Mouse (Mus musculus): ENCODE data around the gene Cop1. TPM values are rescaled to one million over a fixed set of nuclear protein-coding genes. Genes with fewer than 3 reads are reported as not detected.

Cop1 gene
- polyA plus RNA-seq, 1 experiment from 2014 or later = 32.7 TPM

DNA sequence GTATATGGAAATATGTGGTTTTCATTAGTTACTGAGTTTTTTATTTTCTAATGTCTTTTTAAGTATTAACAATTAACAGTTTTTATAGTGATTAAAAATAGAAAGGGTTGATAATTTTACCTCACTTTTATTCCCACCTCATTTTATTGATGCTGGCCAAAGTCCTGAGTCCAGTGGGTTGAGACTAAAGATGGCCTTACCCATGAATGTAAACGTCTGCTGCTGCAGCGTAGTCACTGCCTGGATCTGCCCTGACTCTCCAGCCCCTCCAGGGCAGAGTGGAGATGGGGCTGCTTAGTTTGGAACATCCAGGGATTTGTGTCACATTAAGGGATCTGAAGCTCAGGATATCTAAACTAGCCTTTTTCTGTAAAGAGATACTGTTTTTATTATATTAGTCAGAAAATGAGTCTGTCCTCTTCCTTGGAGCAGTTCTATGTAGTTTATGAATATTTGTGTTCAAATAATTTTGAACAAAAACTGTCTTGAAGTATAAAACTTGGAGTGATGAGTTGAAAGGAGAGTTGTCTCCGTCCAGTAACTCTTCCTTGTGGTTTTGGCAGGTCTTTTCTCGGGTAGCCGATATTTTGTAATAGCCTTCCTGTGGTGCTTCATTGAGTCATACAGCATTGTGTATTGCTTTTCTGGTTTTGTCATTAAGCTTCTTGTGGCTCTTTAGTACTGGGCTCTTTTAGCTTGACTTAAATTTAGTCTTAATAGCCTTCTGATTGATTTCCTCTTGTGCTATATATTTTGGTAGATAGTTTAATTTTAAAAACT, 23.0 kb downstream of the Cop1 start:
- peaks cover 35% of the 10 kb centered on the region for H3K36me3 ChIP-seq (ENCODE audit: control insufficient read depth, insufficient read depth, low read length)
- no peaks in the 10 kb centered on the region for H3K27me3 ChIP-seq (replicated peaks; ENCODE audit: control insufficient read depth, insufficient read depth, low read length)
- H3K9me3 ChIP-seq (ENCODE audit: control insufficient read depth, low read length) = no peaks in the 10 kb centered on the region
- H3K4me2 ChIP-seq (ENCODE audit: low read length) = no peak overlapping the region
- no peak overlapping the region for H3K27ac ChIP-seq (ENCODE audit: low read depth)
- H3K4me3 ChIP-seq (ENCODE audit: low read depth, low read length) = no peak overlapping the region
- no peak overlapping the region for H3K9ac ChIP-seq (ENCODE audit: low read length)
- no peak for ATAC-seq (replicated peaks; ENCODE audit: low FRiP score, low TSS enrichment, low read depth)
- no peaks in the 10 kb centered on the region for H3K4me1 ChIP-seq (replicated peaks; ENCODE audit: control insufficient read depth, insufficient read depth, low read length)
- 84% methylated on average over 5 of the region's 5 CpGs for WGBS
- no peak for DNase-seq (ENCODE audit: low spot score)

DNA sequence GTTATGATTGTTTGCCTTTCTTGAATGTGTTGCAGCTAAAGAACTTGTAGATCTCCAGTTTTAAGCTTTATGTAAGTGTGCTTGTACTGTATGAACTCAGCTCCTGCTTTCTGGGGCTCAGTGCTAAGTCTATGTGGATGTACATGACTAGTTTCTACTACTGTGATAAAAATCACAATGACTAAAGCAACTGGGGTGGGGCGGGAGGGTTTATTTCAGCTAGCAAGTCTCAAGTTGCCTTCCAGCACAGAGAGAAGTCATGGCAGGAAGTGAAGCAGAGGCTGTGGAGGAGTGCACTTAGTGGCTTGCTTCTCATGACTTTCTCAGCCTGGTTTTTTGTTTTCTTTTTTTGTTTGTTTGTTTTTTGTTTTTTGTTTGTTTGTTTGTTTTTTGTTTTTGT, 24.4 kb downstream of the Cop1 start:
- WGBS = 82% methylated on average over 1 of the region's 1 CpGs

DNA sequence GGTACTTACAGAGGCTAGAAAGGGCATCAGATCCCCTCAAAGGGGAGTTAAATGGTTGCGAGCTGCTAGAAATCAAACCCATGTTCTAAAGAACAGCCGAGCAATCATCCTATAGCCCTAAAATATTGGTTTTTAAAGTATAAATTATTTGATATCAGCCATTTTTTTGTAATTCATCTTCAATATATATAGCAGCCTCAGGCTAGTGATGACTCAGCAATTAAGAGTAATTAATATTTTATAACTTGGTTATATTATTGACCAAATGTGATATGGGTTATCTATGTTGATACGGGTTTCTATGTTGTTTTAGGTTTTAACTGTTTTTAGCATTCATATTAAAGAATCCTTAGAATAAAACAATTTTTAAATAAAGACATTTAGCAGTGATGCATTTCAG, 31.7 kb downstream of the Cop1 start:
- Histone ChIP-seq H3K27me3 (replicated peaks; ENCODE audit: control insufficient read depth, insufficient read depth, low read length) (no peaks in the 10 kb centered on the region), H3K9me3 (ENCODE audit: control insufficient read depth, low read length) (no peaks in the 10 kb centered on the region), H3K4me3 (ENCODE audit: low read depth, low read length) (no peak overlapping the region), H3K4me2 (ENCODE audit: low read length) (no peak overlapping the region), H3K9ac (ENCODE audit: low read length) (no peak overlapping the region), H3K36me3 (ENCODE audit: control insufficient read depth, insufficient read depth, low read length) (peaks cover 26% of the 10 kb centered on the region), H3K27ac (ENCODE audit: low read depth) (no peak overlapping the region), H3K4me1 (replicated peaks; ENCODE audit: control insufficient read depth, insufficient read depth, low read length) (no peaks in the 10 kb centered on the region)
- DNase-seq (ENCODE audit: low spot score) (no peak), ATAC-seq (replicated peaks; ENCODE audit: low FRiP score, low TSS enrichment, low read depth) (no peak)
- WGBS = 90% methylated on average over 3 of the region's 3 CpGs

More for the DNA sequence above, 24.4 kb downstream of the Cop1 start:
- no peak overlapping the region for H3K4me2 ChIP-seq (ENCODE audit: low read length)
- DNase-seq (ENCODE audit: low spot score) = no peak
- H3K9ac ChIP-seq (ENCODE audit: low read length) = no peak overlapping the region
- no peak overlapping the region for H3K4me3 ChIP-seq (ENCODE audit: low read depth, low read length)
- no peak for ATAC-seq (replicated peaks; ENCODE audit: low FRiP score, low TSS enrichment, low read depth)
- no peaks in the 10 kb centered on the region for H3K9me3 ChIP-seq (ENCODE audit: control insufficient read depth, low read length)
- H3K27me3 ChIP-seq (replicated peaks; ENCODE audit: control insufficient read depth, insufficient read depth, low read length) = no peaks in the 10 kb centered on the region
- H3K36me3 ChIP-seq (ENCODE audit: control insufficient read depth, insufficient read depth, low read length) = peaks cover 40% of the 10 kb centered on the region
- no peaks in the 10 kb centered on the region for H3K4me1 ChIP-seq (replicated peaks; ENCODE audit: control insufficient read depth, insufficient read depth, low read length)
- no peak overlapping the region for H3K27ac ChIP-seq (ENCODE audit: low read depth)

DNA sequence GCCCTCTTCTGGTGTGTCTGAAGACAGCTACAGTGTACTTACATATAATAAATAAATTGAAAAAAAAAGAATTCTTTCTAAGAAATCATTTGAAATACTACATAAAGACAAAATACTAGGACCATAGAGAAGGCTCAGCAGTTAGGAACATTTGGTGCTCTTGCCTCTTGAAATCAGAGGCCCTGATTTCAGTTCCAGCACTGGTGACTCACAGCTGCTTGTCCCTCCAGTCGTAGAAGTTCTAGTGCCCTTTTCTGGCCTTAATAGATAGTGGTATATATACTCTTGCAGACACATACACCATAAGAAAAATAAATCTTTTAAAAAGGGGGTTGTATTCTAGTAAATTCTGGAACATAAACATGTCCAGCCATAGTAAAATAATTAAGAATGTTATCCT, 48.0 kb downstream of the Cop1 start:
- ATAC-seq (replicated peaks; ENCODE audit: low FRiP score, low TSS enrichment, low read depth) (no peak), DNase-seq (ENCODE audit: low spot score) (no peak)
- no peaks in the 10 kb centered on the region for H3K27me3 ChIP-seq (replicated peaks; ENCODE audit: control insufficient read depth, insufficient read depth, low read length)
- 92% methylated on average over 1 of the region's 1 CpGs for WGBS
- H3K4me2 ChIP-seq (ENCODE audit: low read length) = no peak overlapping the region
- no peak overlapping the region for H3K27ac ChIP-seq (ENCODE audit: low read depth)
- no peak overlapping the region for H3K4me3 ChIP-seq (ENCODE audit: low read depth, low read length)
- no peak overlapping the region for H3K9ac ChIP-seq (ENCODE audit: low read length)
- peaks cover 26% of the 10 kb centered on the region for H3K36me3 ChIP-seq (ENCODE audit: control insufficient read depth, insufficient read depth, low read length)
- no peaks in the 10 kb centered on the region for H3K9me3 ChIP-seq (ENCODE audit: control insufficient read depth, low read length)
- no peaks in the 10 kb centered on the region for H3K4me1 ChIP-seq (replicated peaks; ENCODE audit: control insufficient read depth, insufficient read depth, low read length)

DNA sequence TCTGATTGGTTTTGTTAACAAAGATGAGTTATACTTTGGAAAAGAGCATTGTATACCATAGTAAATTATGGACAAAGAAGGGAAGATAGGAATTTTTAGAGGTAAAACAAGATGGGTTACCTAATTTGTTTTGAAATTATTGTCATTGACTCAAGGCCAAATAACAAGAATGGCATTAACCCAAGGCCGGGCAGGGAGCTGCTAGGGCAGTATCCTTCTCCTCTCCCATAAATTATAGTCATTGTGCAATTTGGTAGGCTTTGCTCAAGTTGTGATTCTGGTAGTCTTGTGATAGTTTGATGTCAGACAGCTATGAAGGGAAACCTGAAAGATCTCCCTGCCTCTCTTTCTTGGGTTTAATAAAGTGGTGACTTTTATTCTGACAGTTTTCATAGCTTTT, 49.7 kb downstream of the Cop1 start:
- no peaks in the 10 kb centered on the region for H3K9me3 ChIP-seq (ENCODE audit: control insufficient read depth, low read length)
- peaks cover 31% of the 10 kb centered on the region for H3K36me3 ChIP-seq (ENCODE audit: control insufficient read depth, insufficient read depth, low read length)
- no peak overlapping the region for H3K9ac ChIP-seq (ENCODE audit: low read length)
- H3K4me3 ChIP-seq (ENCODE audit: low read depth, low read length) = no peak overlapping the region
- H3K27ac ChIP-seq (ENCODE audit: low read depth) = no peak overlapping the region
- ATAC-seq (replicated peaks; ENCODE audit: low FRiP score, low TSS enrichment, low read depth) (no peak), DNase-seq (ENCODE audit: low spot score) (no peak)
- H3K27me3 ChIP-seq (replicated peaks; ENCODE audit: control insufficient read depth, insufficient read depth, low read length) = no peaks in the 10 kb centered on the region
- H3K4me1 ChIP-seq (replicated peaks; ENCODE audit: control insufficient read depth, insufficient read depth, low read length) = no peaks in the 10 kb centered on the region
- H3K4me2 ChIP-seq (ENCODE audit: low read length) = no peak overlapping the region
- 78% methylated on average over 1 of the region's 1 CpGs for WGBS

DNA sequence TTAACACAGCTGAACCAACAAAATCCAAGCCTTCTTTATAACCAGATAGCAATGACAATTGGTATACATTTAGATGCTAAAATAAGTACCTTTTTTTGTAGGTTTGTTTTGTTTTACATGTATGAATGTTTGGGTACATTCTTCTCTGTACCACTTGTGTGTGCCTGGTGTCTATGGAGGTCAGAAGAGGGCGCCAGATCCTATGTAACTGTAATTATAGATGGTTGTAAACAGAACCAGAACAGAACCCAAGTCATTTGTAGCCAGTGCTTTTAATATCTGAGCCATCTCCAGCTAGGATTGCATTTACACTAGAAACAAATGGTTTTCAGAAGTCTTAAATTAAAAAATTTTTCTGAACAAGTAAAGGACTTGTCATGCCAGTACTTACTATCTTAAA, 54.7 kb downstream of the Cop1 start:
- Histone ChIP-seq H3K36me3 (ENCODE audit: control insufficient read depth, insufficient read depth, low read length) (peaks cover 31% of the 10 kb centered on the region; the same call in 1 of the 2 replicates), H3K4me2 (ENCODE audit: low read length) (no peak overlapping the region), H3K27ac (ENCODE audit: low read depth) (no peak overlapping the region), H3K27me3 (replicated peaks; ENCODE audit: control insufficient read depth, insufficient read depth, low read length) (no peaks in the 10 kb centered on the region), H3K4me3 (ENCODE audit: low read depth, low read length) (no peak overlapping the region), H3K9me3 (ENCODE audit: control insufficient read depth, low read length) (no peaks in the 10 kb centered on the region), H3K4me1 (replicated peaks; ENCODE audit: control insufficient read depth, insufficient read depth, low read length) (no peaks in the 10 kb centered on the region), H3K9ac (ENCODE audit: low read length) (no peak overlapping the region)
- no peak for DNase-seq (ENCODE audit: low spot score)
- WGBS = 45% methylated on average over 1 of the region's 1 CpGs
- no peak for ATAC-seq (replicated peaks; ENCODE audit: low FRiP score, low TSS enrichment, low read depth)

DNA sequence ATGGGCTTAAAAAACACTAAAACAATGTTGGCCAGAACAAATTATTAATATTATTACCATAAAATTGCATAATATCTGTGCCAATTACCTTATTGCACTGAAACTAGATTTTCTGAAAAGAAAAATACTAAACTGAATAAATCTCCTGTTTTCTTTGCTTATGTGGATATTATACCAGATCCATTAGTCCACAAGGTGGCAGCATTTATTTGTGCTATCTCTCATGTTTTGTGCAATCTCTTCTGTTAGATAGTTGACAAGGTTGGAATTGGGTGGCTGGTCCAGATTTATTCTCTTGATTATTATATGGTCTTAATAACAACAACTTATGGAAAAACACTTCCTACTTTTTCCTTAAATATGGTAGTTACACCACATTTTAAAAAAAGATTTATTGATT, 58.1 kb downstream of the Cop1 start:
- H3K4me1 ChIP-seq (replicated peaks; ENCODE audit: control insufficient read depth, insufficient read depth, low read length) = no peaks in the 10 kb centered on the region
- DNase-seq (ENCODE audit: low spot score) (no peak), ATAC-seq (replicated peaks; ENCODE audit: low FRiP score, low TSS enrichment, low read depth) (no peak)
- no peak overlapping the region for H3K4me2 ChIP-seq (ENCODE audit: low read length)
- H3K9me3 ChIP-seq (ENCODE audit: control insufficient read depth, low read length) = no peaks in the 10 kb centered on the region
- H3K27me3 ChIP-seq (replicated peaks; ENCODE audit: control insufficient read depth, insufficient read depth, low read length) = no peaks in the 10 kb centered on the region
- H3K36me3 ChIP-seq (ENCODE audit: control insufficient read depth, insufficient read depth, low read length) = peaks cover 33% of the 10 kb centered on the region; the same call in 1 of the 2 replicates
- H3K9ac ChIP-seq (ENCODE audit: low read length) = no peak overlapping the region
- no peak overlapping the region for H3K27ac ChIP-seq (ENCODE audit: low read depth)
- no peak overlapping the region for H3K4me3 ChIP-seq (ENCODE audit: low read depth, low read length)

DNA sequence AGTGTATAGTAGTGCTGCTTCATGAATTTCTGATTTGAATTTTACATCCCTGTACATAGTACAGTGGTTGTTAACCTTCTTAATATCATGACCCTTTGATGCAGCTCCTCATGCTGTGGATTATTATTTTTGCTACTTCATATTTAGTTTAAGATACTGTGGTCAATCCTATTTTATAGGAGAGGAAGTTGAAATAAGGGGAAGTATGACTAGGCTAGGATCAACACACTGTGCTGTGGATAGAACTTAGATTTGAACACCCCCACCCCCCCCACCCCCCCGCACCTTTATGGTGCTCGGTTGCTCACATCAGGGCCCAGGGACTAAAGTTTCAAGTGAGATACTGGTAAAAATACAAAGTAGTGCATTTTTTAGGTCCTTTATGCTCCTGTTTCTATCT, 58.7 kb downstream of the Cop1 start:
- H3K4me3 ChIP-seq (ENCODE audit: low read depth, low read length) = no peak overlapping the region
- DNase-seq (ENCODE audit: low spot score) (no peak), ATAC-seq (replicated peaks; ENCODE audit: low FRiP score, low TSS enrichment, low read depth) (no peak)
- WGBS = 93% methylated on average over 2 of the region's 2 CpGs
- H3K27ac ChIP-seq (ENCODE audit: low read depth) = no peak overlapping the region
- no peaks in the 10 kb centered on the region for H3K27me3 ChIP-seq (replicated peaks; ENCODE audit: control insufficient read depth, insufficient read depth, low read length)
- peaks cover 31% of the 10 kb centered on the region; the same call in 1 of the 2 replicates for H3K36me3 ChIP-seq (ENCODE audit: control insufficient read depth, insufficient read depth, low read length)
- H3K4me2 ChIP-seq (ENCODE audit: low read length) = no peak overlapping the region
- H3K4me1 ChIP-seq (replicated peaks; ENCODE audit: control insufficient read depth, insufficient read depth, low read length) = no peaks in the 10 kb centered on the region
- no peak overlapping the region for H3K9ac ChIP-seq (ENCODE audit: low read length)
- H3K9me3 ChIP-seq (ENCODE audit: control insufficient read depth, low read length) = no peaks in the 10 kb centered on the region

DNA sequence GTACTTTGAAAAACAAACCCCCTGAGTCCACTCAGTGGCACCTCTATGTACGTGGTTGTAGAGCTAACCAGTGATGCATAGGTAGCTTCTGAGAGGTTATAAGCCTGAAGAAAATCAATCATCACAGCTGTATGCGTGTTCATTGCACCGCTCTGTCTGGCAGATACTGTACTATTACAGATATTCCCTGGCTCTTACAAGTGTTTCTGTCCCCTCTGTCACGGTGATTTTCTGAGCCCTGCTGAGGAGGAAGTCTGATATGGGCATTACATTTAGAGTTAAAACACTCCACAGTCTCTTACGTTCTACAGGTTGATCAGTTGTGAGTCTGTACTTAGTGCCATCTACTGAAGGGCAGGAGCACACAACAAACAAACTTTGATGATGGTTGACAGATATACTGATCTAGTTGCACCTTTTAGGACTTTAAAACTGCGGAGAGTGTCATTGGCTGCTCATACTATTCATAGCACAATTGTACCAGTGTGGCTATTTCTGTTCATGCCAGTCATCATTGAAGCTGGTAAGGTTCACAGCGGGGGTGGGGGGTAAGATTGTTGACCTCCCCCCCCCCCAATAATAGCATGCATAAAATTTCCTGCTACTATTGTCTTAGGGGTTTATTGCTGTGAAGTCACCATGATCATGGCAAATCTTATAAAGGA, 69.4 kb downstream of the Cop1 start:
- no peak overlapping the region for H3K9ac ChIP-seq (ENCODE audit: low read length)
- 95% methylated on average over 7 of the region's 7 CpGs for WGBS
- ATAC-seq (replicated peaks; ENCODE audit: low FRiP score, low TSS enrichment, low read depth) (no peak), DNase-seq (ENCODE audit: low spot score) (no peak)
- H3K4me2 ChIP-seq (ENCODE audit: low read length) = no peak overlapping the region
- no peaks in the 10 kb centered on the region for H3K4me1 ChIP-seq (replicated peaks; ENCODE audit: control insufficient read depth, insufficient read depth, low read length)
- peaks cover 12% of the 10 kb centered on the region; the same call in 1 of the 2 replicates for H3K36me3 ChIP-seq (ENCODE audit: control insufficient read depth, insufficient read depth, low read length)
- no peaks in the 10 kb centered on the region for H3K27me3 ChIP-seq (replicated peaks; ENCODE audit: control insufficient read depth, insufficient read depth, low read length)
- no peak overlapping the region for H3K4me3 ChIP-seq (ENCODE audit: low read depth, low read length)
- no peaks in the 10 kb centered on the region for H3K9me3 ChIP-seq (ENCODE audit: control insufficient read depth, low read length)
- no peak overlapping the region for H3K27ac ChIP-seq (ENCODE audit: low read depth)

Measured in intestine, embryonic 14.5 days (tissue).